Mouse (Mus musculus): Measurements from ENCODE around the gene Thegl.

GRCm38 (mm10) chr5:77102522-77103365 is 86.9 kb downstream of the Thegl start:
- TF ChIP-seq CTCF (IDR thresholded peaks at IDR 0.05; ENCODE audit: low read depth) (no peak), EP300 (IDR thresholded peaks at IDR 0.05; ENCODE audit: low read depth) (no peak)

Data from heart, postnatal 0 days (tissue).